Mouse (Mus musculus): Measurements from ENCODE around the gene Fbxo3. TPM values are rescaled to one million over a fixed set of nuclear protein-coding genes. Genes with fewer than 3 reads are reported as not detected.
A peak's percentile ranks its signal among the peaks of the same experiment; 100 is the strongest.
"Not testable (repeated sequence)": the region's sequence is repeated elsewhere in the genome, so short reads cannot be mapped to it uniquely, and the experiment has no call there.

Fbxo3 gene
- total RNA-seq, 2 experiments from 2014 or later: 43.0 to 47.5 TPM

DNA sequence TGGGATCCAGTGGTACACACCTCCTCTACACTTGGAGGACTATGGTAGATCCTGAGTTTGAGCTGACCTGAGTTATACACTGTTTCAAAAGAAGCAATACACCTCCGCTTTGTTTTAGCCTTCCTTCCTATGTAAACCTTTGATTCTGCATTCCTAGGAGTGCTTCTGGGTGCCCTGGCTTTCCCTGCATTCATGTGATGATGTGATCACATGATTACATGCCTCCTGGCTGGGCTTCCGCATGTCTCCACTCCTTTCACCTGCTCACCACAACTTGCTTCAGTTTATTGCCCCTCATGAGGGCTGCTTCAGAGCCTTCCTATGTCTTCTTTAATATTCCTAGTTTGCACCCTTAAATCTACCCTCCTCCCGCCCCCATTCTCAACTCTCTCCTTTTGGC, 4.5 kb downstream of the Fbxo3 start:
- intact Hi-C loops (cut with DNase I; ENCODE audit: low total_unique reads): loop anchor here (10.0 kb wide), 2 partner anchors 103 to 393 kb away; no protein-coding TSS in a partner anchor
- DNase-seq: no peak

GRCm38 (mm10) chr2:104034832-104035472, 7.4 kb downstream of the Fbxo3 start:
- DNase-seq: peak; percentile 45
- intact Hi-C loops (cut with DNase I; ENCODE audit: low total_unique reads): loop anchor here (10.0 kb wide), 2 partner anchors 100 to 390 kb away; no protein-coding TSS in a partner anchor

DNA sequence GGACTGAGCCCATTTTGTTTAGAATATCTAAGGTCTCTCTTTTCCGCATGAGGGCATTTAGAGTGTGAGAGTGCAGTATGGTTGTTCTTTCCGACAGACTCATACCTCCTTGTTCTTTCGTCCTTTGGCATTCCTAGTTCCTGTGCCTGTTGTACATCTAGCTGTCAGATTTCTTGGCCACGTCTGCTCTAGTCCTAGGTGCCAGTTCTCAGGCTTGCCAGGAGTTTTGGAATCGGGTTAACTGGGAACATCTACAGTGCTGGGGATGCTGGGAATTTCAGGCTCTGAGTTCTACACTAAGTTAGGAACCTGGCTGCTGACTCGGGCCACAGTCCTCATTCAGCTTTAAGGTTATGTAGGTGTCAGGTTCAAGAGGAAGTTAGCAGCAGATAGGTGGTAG, 8.1 kb downstream of the Fbxo3 start:
- DNase-seq: no peak
- intact Hi-C loops (cut with DNase I; ENCODE audit: low total_unique reads): loop anchor here (10.0 kb wide), 2 partner anchors 99 to 389 kb away; no protein-coding TSS in a partner anchor

DNA sequence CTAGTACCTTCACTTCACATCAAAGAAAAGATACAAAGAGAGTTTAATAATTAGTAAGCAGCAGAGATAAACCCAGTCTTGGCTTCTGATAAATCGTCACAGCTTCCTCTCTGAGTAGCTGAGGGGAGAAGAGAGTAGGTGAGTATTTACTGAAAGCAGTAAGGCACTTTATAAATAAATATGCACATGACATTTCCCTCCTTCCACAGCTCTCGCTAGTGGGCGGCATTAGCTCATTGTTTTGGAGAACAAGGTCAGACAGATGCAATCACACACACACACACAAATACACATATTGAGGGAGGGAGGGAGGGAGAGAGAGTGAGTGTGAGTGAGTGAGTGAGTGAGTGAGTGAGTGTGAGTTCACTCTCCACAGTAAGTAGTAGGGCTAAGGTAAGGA, 8.8 kb downstream of the Fbxo3 start:
- intact Hi-C loops (cut with DNase I; ENCODE audit: low total_unique reads): loop anchor here (10.0 kb wide), 2 partner anchors 98 to 388 kb away; no protein-coding TSS in a partner anchor

DNA sequence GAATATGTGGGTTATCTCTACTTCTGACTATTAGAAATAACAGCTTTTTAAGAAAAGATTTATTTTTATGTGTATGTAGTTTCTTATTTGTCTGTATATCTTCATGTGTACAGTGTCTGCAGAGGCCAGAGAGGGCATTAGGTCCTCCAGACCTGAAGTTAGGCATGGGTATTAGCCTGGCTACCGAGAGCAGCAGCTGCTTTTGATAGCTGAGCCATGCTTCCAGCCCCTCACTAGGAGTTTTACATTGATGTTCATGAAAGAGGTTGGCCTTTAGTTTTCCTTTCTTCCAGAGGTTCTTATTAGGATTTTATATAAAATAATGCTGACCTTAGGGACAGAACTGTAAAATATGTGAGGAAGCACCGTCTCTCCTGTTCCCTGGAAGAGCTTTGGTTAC, 10.7 kb downstream of the Fbxo3 start:
- intact Hi-C loops (cut with DNase I; ENCODE audit: low total_unique reads): loop anchor here (10.0 kb wide), 2 partner anchors 97 to 387 kb away; no protein-coding TSS in a partner anchor
- no peak for DNase-seq

More for the DNA sequence above, 8.8 kb downstream of the Fbxo3 start:
- no peak for DNase-seq

- intact Hi-C loops (cut with DNase I; ENCODE audit: low total_unique reads): no loop called here
- DNase-seq: no peak
These were observed 14.1 kb downstream of the Fbxo3 start for GRCm38 (mm10) chr2:104041632-104042031.

DNA sequence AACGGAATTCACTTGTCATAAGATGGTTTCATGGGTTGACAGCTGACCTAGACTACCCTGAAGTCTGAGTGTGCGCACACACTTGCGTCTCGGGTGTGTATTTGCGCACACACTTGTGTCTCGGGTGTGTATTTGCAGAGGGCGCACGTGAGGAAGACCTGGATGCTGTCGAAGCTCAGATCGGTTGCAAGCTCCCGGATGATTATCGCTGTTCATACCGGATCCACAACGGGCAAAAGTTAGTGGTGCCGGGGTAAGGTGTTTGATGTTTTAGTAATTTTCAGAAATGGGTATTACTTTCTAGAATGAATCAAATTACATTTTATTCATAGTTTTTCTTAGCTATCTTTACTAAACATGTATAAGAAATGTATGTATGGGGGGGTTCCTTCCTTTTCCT, 15.2 kb downstream of the Fbxo3 start:
- DNase-seq: no peak
- intact Hi-C loops (cut with DNase I; ENCODE audit: low total_unique reads): no loop called here

DNA sequence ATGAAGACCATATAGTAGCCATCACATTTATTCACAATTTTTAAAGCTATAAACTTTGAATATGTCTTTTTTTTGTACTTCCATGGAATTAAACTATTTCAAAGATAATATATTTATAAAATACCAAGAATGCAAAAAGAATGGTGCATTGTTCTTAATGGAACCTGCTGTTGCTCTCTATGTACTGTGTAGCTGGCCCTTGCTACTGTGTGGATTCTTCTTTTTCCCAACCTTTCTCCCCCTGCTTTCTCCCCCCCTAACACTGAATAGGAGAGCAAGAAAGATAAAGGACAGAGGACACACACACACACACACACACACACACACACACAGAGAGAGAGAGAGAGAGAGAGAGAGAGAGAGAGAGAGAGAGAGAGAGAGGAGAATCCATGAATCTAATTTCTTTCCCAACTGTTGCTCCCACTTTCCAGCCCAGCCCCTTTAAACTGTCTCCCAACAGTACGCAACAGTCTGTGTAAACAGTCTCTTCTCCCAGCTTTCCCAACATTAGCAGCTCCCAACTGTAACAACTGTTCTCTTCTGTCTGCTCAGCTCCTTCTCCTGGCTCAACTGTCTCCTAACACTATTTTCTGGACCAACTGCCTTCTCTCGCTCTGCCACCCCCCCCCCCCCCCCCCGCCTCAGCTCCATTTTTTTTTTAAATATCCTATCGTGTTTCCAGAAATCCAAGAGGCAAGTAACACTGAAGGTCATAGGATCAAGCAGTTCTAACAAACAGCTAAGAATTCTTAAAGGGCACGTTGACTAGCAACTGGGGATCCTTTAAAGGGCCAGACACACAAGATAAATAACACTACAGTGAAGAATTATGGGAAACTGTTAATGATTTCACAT, 16.3 kb downstream of the Fbxo3 start:
- DNase-seq: no peak
- intact Hi-C loops (cut with DNase I; ENCODE audit: low total_unique reads): no loop called here

GRCm38 (mm10) chr2:104044479-104045080, 17.1 kb downstream of the Fbxo3 start:
- intact Hi-C loops (cut with DNase I; ENCODE audit: low total_unique reads): no loop called here
- peak; percentile 26 for DNase-seq

DNA sequence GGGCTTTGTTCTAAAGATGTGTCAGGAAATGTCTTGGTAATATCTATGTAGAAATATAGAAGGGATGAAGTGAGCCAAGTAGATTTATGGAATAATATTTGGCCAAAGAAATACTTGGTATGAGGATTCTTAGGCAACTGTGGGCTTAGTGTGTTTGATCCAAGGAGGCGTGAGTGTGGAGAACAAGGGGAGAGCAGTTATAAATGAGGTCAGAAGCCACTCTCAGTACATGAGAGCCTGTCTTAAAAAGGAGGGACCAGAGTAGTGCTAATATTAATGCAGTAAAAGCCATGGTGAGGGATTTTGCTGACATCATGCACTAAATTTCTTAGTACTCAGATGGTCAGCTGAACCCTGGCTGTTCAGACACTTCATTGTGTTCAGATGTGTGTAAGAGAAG, 30.9 kb downstream of the Fbxo3 start:
- DNase-seq: no peak
- intact Hi-C loops (cut with DNase I; ENCODE audit: low total_unique reads): no loop called here

GRCm38 (mm10) chr2:104058954-104059353, 31.4 kb downstream of the Fbxo3 start:
- DNase-seq: no peak
- intact Hi-C loops (cut with DNase I; ENCODE audit: low total_unique reads): no loop called here

DNA sequence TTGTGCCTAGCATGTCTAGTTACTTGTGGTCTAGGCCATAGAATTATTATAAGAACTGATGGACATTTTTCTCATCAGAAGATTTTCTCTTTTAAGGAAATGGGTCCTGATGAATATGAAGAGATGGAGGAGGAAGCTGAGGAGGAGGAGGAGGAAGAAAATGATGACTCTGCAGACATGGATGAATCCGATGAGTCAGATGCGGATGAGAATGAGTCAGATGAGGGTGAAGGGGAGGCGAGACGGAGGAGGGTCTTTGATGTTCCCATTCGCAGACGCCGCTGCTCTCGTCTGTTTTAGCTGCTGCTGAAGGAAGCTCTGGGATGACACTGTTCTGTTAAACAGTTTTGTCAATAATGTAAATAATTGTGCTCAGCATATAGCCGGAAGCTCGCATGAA, 32.3 kb downstream of the Fbxo3 start:
- DNase-seq: no peak
- intact Hi-C loops (cut with DNase I; ENCODE audit: low total_unique reads): no loop called here

GRCm38 (mm10) chr2:104060996-104061395, 33.5 kb downstream of the Fbxo3 start:
- no peak for DNase-seq
- intact Hi-C loops (cut with DNase I; ENCODE audit: low total_unique reads): no loop called here

DNA sequence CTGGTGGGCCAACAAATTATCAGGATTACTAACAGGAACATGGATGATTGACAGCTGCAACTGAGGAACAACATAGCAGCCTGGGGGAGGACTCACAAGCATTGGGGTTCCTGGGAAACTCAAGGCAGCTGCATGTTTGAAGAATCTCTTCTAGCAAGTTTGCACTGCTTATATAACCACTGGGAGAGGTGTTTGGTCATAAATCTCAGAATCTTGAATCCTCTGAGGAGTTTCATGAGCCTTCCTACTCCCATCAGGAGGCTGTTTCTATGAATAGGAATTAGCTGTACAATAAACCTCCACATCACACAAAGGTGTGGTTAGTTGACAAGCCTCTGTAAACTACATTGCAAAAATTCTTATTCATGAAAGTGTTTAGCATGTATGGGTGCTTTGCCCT, 35.1 kb downstream of the Fbxo3 start:
- intact Hi-C loops (cut with DNase I; ENCODE audit: low total_unique reads): no loop called here
- no peak for DNase-seq

GRCm38 (mm10) chr2:104064152-104064551, 36.6 kb downstream of the Fbxo3 start:
- intact Hi-C loops (cut with DNase I; ENCODE audit: low total_unique reads): no loop called here
- no peak for DNase-seq

- DNase-seq; intact Hi-C loops (cut with DNase I; ENCODE audit: low total_unique reads): not testable (repeated sequence)
These were observed 38.0 kb downstream of the Fbxo3 start, which contains the start of gene Gm10912 for GRCm38 (mm10) chr2:104065526-104065925. Gm10912 (plus strand) TSS chr2:104065826.

DNA sequence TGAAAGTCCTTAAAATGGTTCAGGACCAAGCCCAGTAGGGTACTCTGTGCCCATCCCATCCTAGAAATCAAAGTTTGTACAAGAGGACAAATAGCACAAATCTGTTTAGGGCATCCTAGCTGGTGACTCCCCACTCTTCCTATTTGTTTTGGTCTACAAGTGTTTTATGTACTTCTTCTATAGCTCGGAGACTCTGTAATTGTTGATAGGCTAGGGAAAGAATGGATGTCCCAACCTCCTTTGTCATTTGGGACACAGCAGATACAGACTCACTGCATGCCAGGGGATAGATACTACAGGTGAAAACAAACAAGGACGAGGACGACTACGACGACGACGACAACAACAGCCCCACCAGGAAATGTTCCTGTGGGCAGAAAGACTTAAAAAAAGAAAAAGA, 40.9 kb downstream of the Fbxo3 start, which contains the start of gene Gm10799:
Gm10799 (minus strand) TSS at position 101 of the 400 bp plus-strand sequence.
- DNase-seq; intact Hi-C loops (cut with DNase I; ENCODE audit: low total_unique reads): not testable (repeated sequence)

DNA sequence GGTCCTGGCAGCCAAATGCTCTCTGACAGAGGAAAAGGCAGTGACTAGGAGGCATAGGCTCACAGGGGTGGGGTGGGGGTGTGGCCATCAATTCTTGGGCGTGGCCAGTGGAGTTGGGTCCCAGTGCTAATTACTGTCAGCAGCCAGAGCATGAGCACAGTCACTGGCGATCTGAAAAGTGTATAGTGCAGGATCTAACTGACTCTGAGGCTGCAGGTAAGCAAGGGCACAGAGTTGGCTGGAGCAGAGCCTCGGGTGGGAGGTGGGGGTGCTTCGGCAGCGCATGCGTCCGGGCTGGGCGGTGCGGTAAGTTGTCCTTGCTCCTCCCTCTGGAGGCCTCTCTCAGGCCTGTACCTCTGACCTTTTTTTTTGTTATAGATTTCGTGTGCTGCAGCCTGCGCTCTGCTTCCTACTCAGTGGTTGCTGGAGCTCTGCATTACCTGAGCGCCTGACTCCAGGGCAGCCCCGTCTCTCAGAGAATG, 42.2 kb downstream of the Fbxo3 start, which contains the start of gene Cd59b:
Cd59b (plus strand) TSS at position 146 of the 482 bp plus-strand sequence.
- intact Hi-C loops (cut with DNase I; ENCODE audit: low total_unique reads): no loop called here
- peak; percentile 47 for DNase-seq

- DNase-seq; intact Hi-C loops (cut with DNase I; ENCODE audit: low total_unique reads): not testable (repeated sequence)
These were observed 50.8 kb downstream of the Fbxo3 start for GRCm38 (mm10) chr2:104078285-104078684.
